Mouse (Mus musculus) liver, embryonic 13.5 days (tissue): ENCODE data around the gene Bola2. TPM values are rescaled to one million over a fixed set of nuclear protein-coding genes. Genes with fewer than 3 reads are reported as not detected.

Source experiments
- ATAC-seq: fragments of 200-750 bp; cut with Nextera tagmentation; 2 replicates; pipeline ENCODE4 v1.8.0; 2017; ENCODE audit warnings: low read depth, mild to moderate bottlenecking, moderate number of reproducible peaks, moderate library complexity
- DNase-seq: peaks from one replicate; pipeline ENCODE4 v3.0.0; 2022
- H3K27ac ChIP-seq: fragments of 300-500 bp; sonication (generic); 2 replicates; pipeline ENCODE4 v1.5.1; 2015; ENCODE audit warnings: moderate library complexity, mild to moderate bottlenecking, inconsistent platforms
- H3K27me3 ChIP-seq: fragments of 300-500 bp; sonication (generic); 2 replicates; pipeline ENCODE4 v1.6.1; 2015; ENCODE audit warnings: mild to moderate bottlenecking, inconsistent platforms
- H3K36me3 ChIP-seq: fragments of 300-500 bp; sonication (generic); 2 replicates; pipeline ENCODE4 v1.6.1; 2015; ENCODE audit warnings: mild to moderate bottlenecking, inconsistent platforms
- H3K4me1 ChIP-seq: fragments of 300-500 bp; sonication (generic); replicated peaks from 2 replicates; pipeline ENCODE4 v1.6.1; 2015; ENCODE audit warnings: inconsistent platforms
- H3K4me2 ChIP-seq: fragments of 300-500 bp; sonication (generic); 2 replicates; pipeline ENCODE4 v1.6.1; 2015; ENCODE audit warnings: inconsistent platforms, mild to moderate bottlenecking, moderate library complexity
- H3K4me3 ChIP-seq: fragments of 300-500 bp; sonication (generic); replicated peaks from 2 replicates; pipeline ENCODE4 v1.5.1; 2015; ENCODE audit warnings: mild to moderate bottlenecking, inconsistent platforms
- H3K9ac ChIP-seq: fragments of 300-500 bp; sonication (generic); 2 replicates; pipeline ENCODE4 v1.6.1; 2015; ENCODE audit warnings: mild to moderate bottlenecking, inconsistent platforms
- H3K9me3 ChIP-seq: fragments of 300-500 bp; sonication (generic); replicated peaks from 2 replicates; pipeline ENCODE4 v1.6.1; 2016; ENCODE audit warnings: inconsistent platforms
- WGBS: fragments of 180-500 bp; shearing (Covaris S2); methylation state at CpG from one replicate; pipeline ENCODE4 v1.1.7; 2015; ENCODE audit not compliant: insufficient replicate concordance; 5-methylcytosine and 5-hydroxymethylcytosine counted together
- polyA plus RNA-seq: library from polyadenylated mRNA; unstranded; fragments of >200 nt; fragmentation: Nextera tagmentation; extraction: Ambion mirVana; gene quantifications from 2 replicates; pipeline ENCODE4 v1.2.1, GENCODE M21; 2015

Gene Bola2
- polyA plus RNA-seq, 1 experiment from 2014 or later = 128 TPM

DNA sequence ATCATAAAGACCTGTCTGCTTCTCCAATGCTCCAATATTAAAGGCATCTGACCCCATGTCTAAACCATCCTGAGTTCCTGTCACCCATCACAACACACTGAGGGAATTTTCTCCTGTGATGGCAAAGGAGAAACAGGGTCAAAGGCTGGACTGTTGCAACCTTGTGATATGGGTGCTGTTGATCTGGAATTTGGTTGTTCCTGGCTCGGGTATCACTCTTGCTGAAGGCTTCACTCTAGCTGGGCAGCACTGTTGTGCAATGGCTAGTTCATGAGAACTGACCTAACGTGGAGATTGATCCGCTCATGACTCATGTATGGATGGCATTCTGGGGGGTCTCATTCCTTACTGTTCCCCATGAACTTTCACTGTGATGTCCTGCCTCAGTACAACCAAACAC lies 6.2 kb upstream of the Bola2 start:
- Histone ChIP-seq H3K9me3 (no peaks in the 10 kb centered on the region), H3K27ac (no peak overlapping the region), H3K4me1 (peaks cover 34% of the 10 kb centered on the region), H3K4me2 (no peak overlapping the region), H3K27me3 (no peaks in the 10 kb centered on the region), H3K36me3 (peaks cover 21% of the 10 kb centered on the region), H3K4me3 (no peak overlapping the region), H3K9ac (no peak overlapping the region)
- no peak for ATAC-seq
- WGBS = 66% methylated on average over 3 of the region's 3 CpGs
- DNase-seq = no peak

DNA sequence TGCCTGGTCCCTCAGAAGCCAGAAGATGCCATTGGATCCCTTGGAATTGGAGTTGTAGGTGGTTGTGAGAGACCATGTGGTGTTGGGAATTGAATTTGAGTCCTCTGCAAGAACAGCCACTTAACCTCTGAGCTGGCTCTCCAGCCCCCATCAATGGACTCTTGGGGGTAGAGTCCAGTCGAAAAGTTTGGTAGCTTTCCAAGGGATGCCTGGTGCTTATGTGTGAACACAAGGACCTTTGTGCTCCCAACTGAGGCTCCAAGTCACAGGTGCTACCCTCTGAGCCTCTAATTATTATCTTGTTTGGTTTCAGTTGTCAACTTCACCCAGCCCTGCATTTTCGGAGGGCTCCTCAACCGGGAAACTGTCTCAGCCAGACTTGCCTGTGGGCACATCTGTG lies 4.5 kb upstream of the Bola2 start:
- Histone ChIP-seq H3K4me1 (peaks cover 45% of the 10 kb centered on the region), H3K4me3 (no peak overlapping the region), H3K9me3 (no peaks in the 10 kb centered on the region), H3K27me3 (no peaks in the 10 kb centered on the region), H3K36me3 (peaks cover 21% of the 10 kb centered on the region), H3K9ac (no peak overlapping the region), H3K27ac (no peak overlapping the region), H3K4me2 (no peak overlapping the region)
- DNase-seq (no peak), ATAC-seq (no peak)
- 75% methylated on average over 3 of the region's 3 CpGs for WGBS

DNA sequence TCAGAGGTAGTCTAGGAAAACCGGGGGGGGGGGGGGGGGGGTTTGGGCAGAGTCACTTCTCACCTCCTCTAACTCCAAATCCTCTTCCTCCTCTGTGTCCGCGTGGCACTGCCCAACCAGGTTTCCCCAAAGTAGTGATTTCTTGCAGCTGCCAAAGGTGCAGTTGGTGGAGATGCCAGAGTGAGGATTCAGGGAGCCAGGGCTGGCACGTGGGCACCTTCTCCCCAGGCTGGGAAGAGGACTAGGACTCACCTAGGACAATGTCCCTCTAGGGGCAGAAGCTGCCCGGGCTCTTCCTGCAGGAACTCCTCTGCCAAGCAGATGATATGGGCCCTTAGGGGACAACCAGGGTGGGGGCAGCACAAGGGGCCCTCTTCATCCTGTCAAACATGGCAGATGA lies 3.5 kb upstream of the Bola2 start:
- no peak for ATAC-seq
- Histone ChIP-seq H3K4me3 (no peak overlapping the region), H3K4me1 (peaks cover 46% of the 10 kb centered on the region), H3K4me2 (no peak overlapping the region), H3K36me3 (peaks cover 21% of the 10 kb centered on the region), H3K27me3 (no peaks in the 10 kb centered on the region), H3K9ac (no peak overlapping the region), H3K27ac (no peak overlapping the region), H3K9me3 (no peaks in the 10 kb centered on the region)
- DNase-seq = no peak
- 83% methylated on average over 5 of the region's 5 CpGs for WGBS

DNA sequence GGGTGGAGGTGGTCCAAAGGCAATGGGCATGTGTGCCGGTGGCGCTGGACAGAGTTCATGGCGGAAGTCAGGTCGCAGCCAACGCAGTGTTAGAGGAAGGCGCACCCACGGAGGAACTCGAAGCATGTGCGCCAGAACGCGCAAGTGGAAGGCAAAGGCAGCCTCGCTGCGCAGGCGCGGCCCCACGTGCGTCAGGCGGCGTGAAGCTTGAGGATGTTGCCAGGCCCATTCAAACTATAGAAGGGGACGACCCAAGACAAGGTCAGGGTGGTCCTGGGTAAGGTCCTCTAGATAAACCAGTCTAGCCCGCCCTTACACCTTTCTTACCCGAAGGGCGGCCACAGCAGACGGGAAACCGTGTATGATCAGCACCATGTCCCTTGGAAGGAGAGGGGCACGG lies 2.8 kb upstream of the Bola2 start:
- no peak overlapping the region for H3K27ac ChIP-seq
- H3K9ac ChIP-seq = no peak overlapping the region
- no peak overlapping the region for H3K4me2 ChIP-seq
- H3K27me3 ChIP-seq = no peaks in the 10 kb centered on the region
- H3K36me3 ChIP-seq = peaks cover 28% of the 10 kb centered on the region
- ATAC-seq (no peak), DNase-seq (no peak)
- H3K4me1 ChIP-seq = peaks cover 46% of the 10 kb centered on the region
- H3K9me3 ChIP-seq = no peaks in the 10 kb centered on the region
- no peak overlapping the region for H3K4me3 ChIP-seq
- 87% methylated on average over 26 of the region's 26 CpGs for WGBS

DNA sequence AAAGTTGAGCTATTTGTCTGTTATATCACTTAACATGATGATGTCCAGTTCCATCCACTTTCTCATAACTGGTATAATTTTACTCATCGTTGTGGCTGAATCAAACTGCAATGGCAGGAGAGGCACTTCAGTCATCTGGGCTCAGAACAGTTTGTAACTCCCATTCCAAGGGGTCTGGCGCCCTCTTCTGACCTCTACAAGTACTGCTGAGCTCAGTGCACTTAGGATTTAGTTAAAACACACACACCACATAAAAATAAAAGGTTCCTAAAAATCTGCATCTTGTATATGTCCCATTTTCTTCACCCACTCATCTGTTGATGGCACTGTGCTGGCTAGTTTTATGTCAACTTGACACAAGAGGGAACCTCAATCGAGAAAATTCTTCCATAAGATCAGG lies 1.9 kb upstream of the Bola2 start:
- no peaks in the 10 kb centered on the region for H3K27me3 ChIP-seq
- H3K9ac ChIP-seq = no peak overlapping the region
- peaks cover 35% of the 10 kb centered on the region for H3K36me3 ChIP-seq
- peaks cover 48% of the 10 kb centered on the region for H3K4me1 ChIP-seq
- 18% methylated on average over 3 of the region's 3 CpGs for WGBS
- no peak overlapping the region for H3K27ac ChIP-seq
- H3K9me3 ChIP-seq = no peaks in the 10 kb centered on the region
- no peak overlapping the region for H3K4me2 ChIP-seq
- ATAC-seq = no peak
- no peak overlapping the region for H3K4me3 ChIP-seq
- DNase-seq = peak; percentile 68

GRCm38 (mm10) chr7:126693781-126694180 lies 1.4 kb upstream of the Bola2 start:
- ATAC-seq (no peak), DNase-seq (no peak)
- H3K4me3 ChIP-seq = no peak overlapping the region
- H3K4me2 ChIP-seq = no peak overlapping the region
- 75% methylated on average over 7 of the region's 7 CpGs for WGBS
- H3K9me3 ChIP-seq = no peaks in the 10 kb centered on the region
- H3K4me1 ChIP-seq = peaks cover 48% of the 10 kb centered on the region
- no peak overlapping the region for H3K9ac ChIP-seq
- no peak overlapping the region for H3K27ac ChIP-seq
- peaks cover 37% of the 10 kb centered on the region for H3K36me3 ChIP-seq
- H3K27me3 ChIP-seq = no peaks in the 10 kb centered on the region

DNA sequence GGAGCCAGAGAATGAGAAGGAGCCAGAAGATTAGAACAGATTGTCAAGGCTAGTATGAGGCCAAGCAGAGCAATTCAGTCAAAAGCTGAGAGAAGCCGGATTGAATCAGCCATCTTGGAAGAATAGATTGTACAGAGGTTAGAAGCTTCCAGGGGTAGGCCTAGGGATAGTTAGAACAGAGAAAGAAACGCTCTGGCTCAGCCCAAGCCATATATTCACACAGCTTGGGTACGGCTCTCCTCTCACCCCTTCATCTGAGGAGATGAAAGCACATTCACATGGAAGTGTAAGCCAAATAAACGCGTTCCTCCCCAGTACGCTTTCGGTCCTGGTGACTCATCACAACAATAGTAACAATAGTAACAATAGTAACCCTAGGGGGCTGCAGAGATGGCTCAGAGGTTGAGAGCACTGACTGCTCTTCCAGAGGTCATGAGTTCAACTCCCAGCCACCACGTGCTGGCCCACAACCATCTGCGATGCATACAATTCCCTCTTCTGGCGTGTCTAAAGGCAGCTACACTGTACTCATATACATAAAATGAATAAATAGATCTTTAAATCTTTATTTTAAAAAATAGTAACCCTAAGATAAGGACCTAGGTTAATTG lies 655 bp upstream of the Bola2 start:
- Histone ChIP-seq H3K4me1 (peaks cover 52% of the 10 kb centered on the region), H3K9me3 (no peaks in the 10 kb centered on the region), H3K4me2 (peak overlapping the region; percentile 97), H3K27me3 (no peaks in the 10 kb centered on the region), H3K36me3 (peaks cover 44% of the 10 kb centered on the region), H3K4me3 (peak overlapping the region; percentile 91), H3K9ac (peak overlapping the region; percentile 92), H3K27ac (peak overlapping the region; percentile 48)
- no peak for ATAC-seq
- no peak for DNase-seq
- WGBS = 58% methylated on average over 10 of the region's 10 CpGs

DNA sequence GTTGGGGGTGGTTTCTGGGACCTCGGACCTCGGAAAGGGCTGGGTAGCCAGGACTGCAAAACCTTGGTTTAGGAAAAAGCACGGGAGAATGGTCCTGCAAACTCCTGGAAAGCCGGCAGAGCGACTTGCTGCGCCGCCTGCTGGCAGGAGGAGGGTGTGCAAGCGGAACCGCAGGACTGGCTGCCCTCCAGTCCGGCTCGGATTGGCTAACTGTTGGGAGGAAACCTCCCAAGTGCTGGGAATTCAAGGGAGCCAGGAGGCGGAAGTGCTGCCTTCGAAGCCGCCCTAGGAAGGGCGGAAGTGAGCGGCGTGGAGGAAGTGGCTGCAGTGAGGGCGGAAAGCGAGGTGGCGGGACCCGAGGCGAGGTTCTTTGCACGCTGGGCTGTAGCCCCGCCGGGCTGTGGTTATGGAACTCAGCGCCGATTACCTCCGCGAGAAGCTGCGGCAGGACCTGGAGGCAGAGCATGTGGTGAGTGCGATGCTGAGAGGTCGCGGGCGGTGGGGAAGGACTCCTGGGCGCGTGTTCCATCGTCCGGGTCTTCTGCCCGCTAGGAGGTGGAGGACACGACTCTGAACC lies 518 bp downstream of the Bola2 start, which contains the start of gene Slx1b:
Slx1b (minus strand) TSS at position 154 of the 577 bp plus-strand sequence.
- H3K4me1 ChIP-seq = peaks cover 54% of the 10 kb centered on the region
- WGBS = under 1% methylated on average over 40 of the region's 40 CpGs

GRCm38 (mm10) chr7:126696303-126696702 lies 1.1 kb downstream of the Bola2 start:
- ATAC-seq = peak; percentile 2; the same call in 1 of the 2 replicates

More for the DNA sequence above, 518 bp downstream of the Bola2 start, which contains the start of gene Slx1b:
- H3K36me3 ChIP-seq = peaks cover 54% of the 10 kb centered on the region
- no peaks in the 10 kb centered on the region for H3K9me3 ChIP-seq
- peak within 1 kb of the TSS; percentile 92 for H3K9ac ChIP-seq
- no peaks in the 10 kb centered on the region for H3K27me3 ChIP-seq
- peak; percentile 96 for ATAC-seq
- H3K4me3 ChIP-seq = peak within 1 kb of the TSS; percentile 91
- H3K27ac ChIP-seq = peak within 1 kb of the TSS; percentile 90
- DNase-seq = peak; percentile 94
- peak within 1 kb of the TSS; percentile 97 for H3K4me2 ChIP-seq

GRCm38 (mm10) chr7:126696886-126697285 lies 1.7 kb downstream of the Bola2 start:
- peaks cover 3% of the 10 kb centered on the region; the same call in 1 of the 2 replicates for H3K27me3 ChIP-seq
- H3K27ac ChIP-seq = peak overlapping the region; percentile 69

More at GRCm38 (mm10) chr7:126696303-126696702, 1.1 kb downstream of the Bola2 start:
- peaks cover 56% of the 10 kb centered on the region for H3K4me1 ChIP-seq
- DNase-seq = no peak
- peak overlapping the region; percentile 92 for H3K9ac ChIP-seq
- H3K4me2 ChIP-seq = peak overlapping the region; percentile 97
- H3K36me3 ChIP-seq = peaks cover 50% of the 10 kb centered on the region
- WGBS = 2% methylated on average over 17 of the region's 17 CpGs
- H3K9me3 ChIP-seq = no peaks in the 10 kb centered on the region
- no peaks in the 10 kb centered on the region for H3K27me3 ChIP-seq
- peak overlapping the region; percentile 91 for H3K4me3 ChIP-seq
- peak overlapping the region; percentile 69 for H3K27ac ChIP-seq

DNA sequence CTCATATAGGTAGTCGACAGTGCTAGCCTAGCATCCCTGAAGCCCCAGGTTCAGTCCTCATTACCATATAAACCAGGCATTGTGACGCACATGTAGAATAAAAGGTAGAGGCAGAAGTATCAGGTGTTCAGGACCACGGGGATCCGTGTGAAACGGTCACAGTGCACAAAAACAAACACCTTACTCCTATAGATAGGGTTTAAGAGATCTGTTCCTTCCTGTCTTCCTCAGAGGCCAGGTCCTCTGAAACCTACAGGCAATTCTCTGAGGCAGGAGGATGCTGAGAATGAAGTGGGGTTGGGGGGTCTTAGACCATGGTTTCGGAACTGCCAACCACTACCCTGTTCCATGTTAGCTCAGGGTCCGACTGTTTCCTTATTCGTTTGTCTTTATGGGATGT lies 2.6 kb downstream of the Bola2 start:
- WGBS = 75% methylated on average over 8 of the region's 8 CpGs
- Histone ChIP-seq H3K27ac (no peak overlapping the region), H3K4me2 (peak overlapping the region; percentile 97), H3K9ac (no peak overlapping the region), H3K9me3 (no peaks in the 10 kb centered on the region), H3K27me3 (peaks cover 12% of the 10 kb centered on the region; the same call in 1 of the 2 replicates), H3K4me1 (peaks cover 71% of the 10 kb centered on the region), H3K4me3 (peak overlapping the region; percentile 91; the same call in 1 of the 2 replicates), H3K36me3 (peaks cover 36% of the 10 kb centered on the region; the same call in 1 of the 2 replicates)
- no peak for DNase-seq
- ATAC-seq = no peak

More at GRCm38 (mm10) chr7:126696886-126697285, 1.7 kb downstream of the Bola2 start:
- Histone ChIP-seq H3K4me2 (peak overlapping the region; percentile 97), H3K4me3 (peak overlapping the region; percentile 91), H3K9ac (peak overlapping the region; percentile 92), H3K36me3 (peaks cover 44% of the 10 kb centered on the region), H3K4me1 (peaks cover 62% of the 10 kb centered on the region), H3K9me3 (no peaks in the 10 kb centered on the region)
- DNase-seq = no peak
- 55% methylated on average over 3 of the region's 3 CpGs for WGBS
- no peak for ATAC-seq
